In genomic region chr11:7016907-7017306, GRCm38 (mm10) we compare ENCODE assay signal across 13 mouse cellular contexts. TPM values are rescaled to one million over a fixed set of nuclear protein-coding genes. Genes with fewer than 3 reads are reported as not detected.
DNase-seq lines count a peak whose midpoint lies in the region.
"Had no signal": no experiment of that assay in that cellular context is flagged by ENCODE, and none has a peak within 500 bp of the region (broad histone marks: within the 10 kb centered on the region; RNA-seq: fewer than 3 reads in every experiment).

No protein-coding gene starts in this region.

- DNase-seq in cerebellum, adult 18-20 months, result peak; percentile 39 to 58
- no peak for DNase-seq in cerebellum, adult 11 months
- peak; percentile 28 to 58 for DNase-seq in frontal cortex, adult 2 months (ENCODE audit: extremely low spot score in 1 of 2, low spot score in 1 of 2)
- DNase-seq in frontal cortex, postnatal 10 days (ENCODE audit: low spot score in 2 of 2), result no peak
- peak; percentile 76 to 78 for DNase-seq in layer of hippocampus, adult 8-10 months (ENCODE audit: low spot score in 2 of 2)
- DNase-seq in right cerebral cortex, postnatal 14 days, result peak; percentile 14
- no peak for DNase-seq in lung, postnatal 36 days
- no peak for DNase-seq in heart, postnatal 4 days
- DNase-seq: heart, adult 2 months; kidney, adult 9 months; lung, adult 18-20 months; thymus, adult 18-20 months had no signal

RNA-seq across cellular contexts. Expression of gene Adcy1, which starts 46.4 kb away (rescaled TPM):
- 93.6 and 108 TPM in 2 replicates for polyA plus RNA-seq in frontal cortex, adult 2 months (2012; rRNA removed)
- 100 to 1,000 TPM; 290 to 360 (median 312) TPM for total RNA-seq in layer of hippocampus, adult 8-10 months (2022)
- 1 to 10 TPM; 2.6 to 2.8 TPM for total RNA-seq in heart, postnatal 4 days (2021)
- polyA plus RNA-seq: macrophage had no signal

Comparison
In these comparisons a context has a peak if more than half of its experiments do, and no peak if none do; other contexts are left out.
1. DNase-seq: peak in cerebellum, adult 18-20 months (2 of 2), frontal cortex, adult 2 months (2 of 2), layer of hippocampus, adult 8-10 months (2 of 2) and right cerebral cortex, postnatal 14 days (single experiment); none in cerebellum, adult 11 months (single experiment), frontal cortex, postnatal 10 days (0 of 2), lung, postnatal 36 days (single experiment) and heart, postnatal 4 days (single experiment).
2. RNA of gene Adcy1, which starts 46.4 kb away (total RNA-seq): 290 to 360 TPM in layer of hippocampus, adult 8-10 months; 2.6 to 2.8 TPM in heart, postnatal 4 days; every median in the first group is over 10 times any median in the second.